Mouse (Mus musculus): Measurements from ENCODE around the gene Grik1.

Grik1 gene

DNA sequence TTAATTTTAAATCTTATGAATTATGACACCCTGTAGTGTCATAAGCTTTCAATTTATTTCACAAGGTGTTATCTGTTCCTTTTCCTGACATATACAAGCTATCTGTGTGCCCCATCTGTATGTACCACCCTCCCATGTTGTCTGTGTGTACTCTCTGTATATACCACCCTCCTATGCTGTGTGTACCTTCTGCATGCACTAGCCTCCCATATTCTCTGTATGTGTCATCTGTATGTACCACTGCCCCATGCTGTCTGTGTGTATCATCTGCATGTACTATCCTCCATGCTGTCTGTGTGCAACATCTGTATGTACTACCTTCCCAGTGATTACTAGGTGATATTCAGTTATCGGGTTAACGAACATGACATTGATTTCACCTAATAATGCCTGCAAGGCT lies 148.5 kb downstream of the Grik1 start:
- DNase-seq, result no peak

DNA sequence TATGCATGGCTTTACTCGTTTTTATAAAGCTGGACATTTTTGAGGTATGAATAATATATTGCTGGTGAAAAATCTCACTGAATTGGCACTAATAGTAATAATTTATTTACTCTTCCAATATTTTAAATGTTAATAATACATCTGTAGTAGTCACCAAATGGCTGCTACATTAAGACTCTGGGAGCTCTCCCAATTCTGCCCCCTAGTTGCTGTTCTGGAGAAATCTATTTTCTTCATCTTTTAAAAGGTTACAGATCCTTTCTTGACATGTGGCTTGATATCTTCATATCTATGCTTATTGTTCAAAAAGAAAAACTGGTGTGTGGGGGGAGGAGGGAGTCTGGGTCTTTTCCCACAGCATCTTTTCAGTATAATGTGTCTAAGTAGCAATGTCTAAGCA lies 151.2 kb downstream of the Grik1 start:
- DNase-seq, result no peak

DNA sequence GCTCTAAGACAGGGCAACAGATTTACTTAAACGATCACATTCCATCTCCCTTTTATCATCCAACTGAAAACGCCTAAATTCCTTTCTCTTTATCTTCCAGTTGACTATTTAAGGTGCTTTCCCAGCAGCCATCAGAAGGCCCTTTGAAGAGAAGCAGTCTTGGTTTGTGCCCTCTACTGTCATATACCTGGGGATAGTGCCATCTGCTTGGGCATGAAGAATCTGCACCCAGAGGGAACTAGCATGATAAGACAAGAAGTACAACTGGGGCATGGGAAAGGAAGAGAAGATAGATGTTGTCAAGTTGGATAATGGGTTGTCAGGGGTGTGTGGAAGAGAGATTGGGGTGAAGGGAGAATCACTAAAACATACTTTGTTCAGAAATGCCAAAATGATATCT lies 157.1 kb downstream of the Grik1 start:
- DNase-seq, result no peak

DNA sequence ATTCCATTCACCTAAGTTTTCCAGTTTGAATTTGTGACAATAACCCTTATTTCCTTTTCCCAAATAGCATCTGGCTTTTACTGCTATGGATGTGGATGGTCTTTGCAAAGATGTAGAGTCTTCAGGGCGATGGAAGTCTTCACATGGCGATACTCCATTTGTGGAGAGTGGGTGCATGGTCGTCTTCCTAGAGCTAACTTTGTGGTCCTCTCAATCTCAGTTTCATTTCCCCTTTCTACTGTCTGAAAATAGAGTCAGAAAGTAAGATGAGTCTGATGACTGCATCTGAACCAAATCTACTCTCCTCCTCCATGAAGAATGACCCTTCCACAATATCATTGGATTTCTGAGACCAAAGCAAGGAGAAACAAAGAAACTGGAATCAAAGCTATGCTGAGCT lies 159.0 kb downstream of the Grik1 start:
- no peak for DNase-seq

DNA sequence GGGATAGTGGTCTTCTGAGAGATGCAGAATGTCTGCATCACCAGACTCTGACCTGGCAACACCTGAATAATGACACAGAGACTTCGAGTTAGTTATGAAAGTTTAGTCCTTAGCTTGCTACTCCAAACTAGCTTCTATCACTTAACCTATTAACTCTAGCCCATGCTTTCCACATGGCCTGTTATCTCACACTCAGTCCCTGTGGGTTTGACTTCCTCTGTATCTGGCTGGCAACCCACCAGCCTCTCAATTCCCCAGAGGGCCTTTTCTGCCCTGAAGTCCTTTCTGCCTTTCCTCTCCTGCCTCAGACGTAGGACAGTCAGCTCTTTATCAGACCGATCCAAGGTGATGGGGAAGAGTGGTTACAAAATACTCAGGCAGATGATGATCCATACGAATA lies 165.0 kb downstream of the Grik1 start:
- DNase-seq, result no peak

DNA sequence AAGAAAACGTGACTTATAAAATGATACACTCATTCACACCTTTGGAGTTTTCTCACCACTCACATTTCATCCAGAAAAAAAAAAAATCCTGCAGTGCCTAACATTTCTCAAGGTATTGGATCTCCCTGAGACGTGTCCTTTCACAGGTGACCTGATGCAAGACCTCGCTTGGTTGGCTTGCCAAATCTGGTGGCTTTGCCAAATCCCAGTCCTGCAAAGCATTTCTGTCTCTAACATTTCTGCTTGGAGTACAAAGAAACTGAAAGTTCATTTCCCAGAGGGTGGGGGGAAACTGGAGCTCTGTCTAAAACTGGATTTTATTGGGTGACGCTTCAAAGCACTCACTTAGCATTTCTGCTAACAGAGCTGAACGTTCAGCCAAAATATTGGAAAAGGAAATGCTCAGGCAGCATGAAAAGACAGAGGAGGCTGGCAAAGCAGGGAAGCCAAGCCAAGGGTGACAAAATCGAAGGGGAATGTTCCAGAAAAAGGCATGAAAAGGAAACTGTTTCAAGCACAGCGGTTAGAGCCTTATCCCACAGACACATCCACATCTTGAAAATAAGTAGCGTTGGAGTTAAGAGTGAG lies 177.4 kb downstream of the Grik1 start:
- DNase-seq, result peak; percentile 75 to 76

DNA sequence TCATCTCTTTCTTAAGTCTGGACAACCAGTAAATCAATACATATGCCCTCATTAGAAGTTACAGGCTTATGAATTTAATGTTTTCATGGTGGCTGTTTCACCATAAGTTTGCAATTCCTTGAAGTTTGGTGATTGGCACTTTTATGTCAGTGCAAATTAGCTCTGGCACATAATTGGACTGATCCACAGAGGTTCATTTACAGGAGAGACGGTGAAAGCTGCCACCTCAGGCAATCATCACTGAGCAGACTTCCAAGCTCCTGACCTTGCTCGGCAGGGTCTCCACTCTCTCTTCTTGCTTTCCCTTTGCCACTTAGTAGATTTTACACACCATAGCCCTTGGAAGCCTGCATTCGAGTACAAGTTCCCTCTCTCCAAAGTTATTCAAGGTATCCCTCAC lies 178.6 kb downstream of the Grik1 start:
- no peak for DNase-seq

DNA sequence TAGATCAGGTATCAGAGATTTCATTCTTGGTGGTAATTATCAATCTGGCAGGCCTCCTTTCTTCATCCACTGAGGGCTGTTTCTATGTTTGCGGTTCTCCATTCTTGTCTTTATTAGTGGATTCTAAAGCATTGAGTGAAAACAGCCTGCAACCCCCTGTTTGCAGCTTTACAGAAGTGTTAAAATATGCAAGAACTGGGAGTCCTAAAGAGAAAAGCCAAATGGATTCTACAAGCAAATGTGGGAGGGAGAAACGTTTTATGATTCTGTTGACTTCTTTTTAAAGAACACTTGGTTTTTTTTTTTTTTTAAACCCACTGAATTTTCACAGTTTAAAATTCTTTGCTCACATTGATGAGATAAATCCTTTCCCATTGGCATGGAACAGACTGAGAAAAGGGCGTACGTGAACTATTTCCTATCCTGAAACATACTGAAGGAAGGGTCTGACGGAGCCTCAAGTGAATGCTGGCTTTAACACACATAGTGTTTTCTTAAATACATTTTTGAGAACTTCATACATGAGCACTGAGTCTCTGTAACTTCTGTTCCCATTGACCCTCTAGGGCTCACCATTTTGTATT lies 195.8 kb downstream of the Grik1 start:
- no peak for DNase-seq

DNA sequence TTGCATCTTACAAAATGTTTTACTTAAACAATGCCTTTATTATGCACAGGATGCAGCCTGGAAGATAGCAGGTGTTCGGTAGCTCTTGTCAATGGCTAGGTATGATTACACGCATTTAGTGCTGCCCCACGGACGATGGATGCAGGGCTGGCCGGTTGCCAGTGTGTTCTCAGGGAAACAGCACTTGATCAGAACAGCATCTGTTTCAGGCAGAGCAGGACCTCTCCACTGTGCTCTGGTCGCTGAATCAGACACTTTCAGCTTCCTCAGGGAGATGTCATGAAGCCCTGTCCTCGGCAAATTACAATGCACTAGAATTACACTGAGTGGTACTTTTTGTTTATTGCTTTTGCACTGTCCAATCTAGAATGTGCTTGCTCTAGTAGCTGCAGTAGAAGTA lies 202.8 kb downstream of the Grik1 start:
- DNase-seq, result peak; percentile 66 to 71

DNA sequence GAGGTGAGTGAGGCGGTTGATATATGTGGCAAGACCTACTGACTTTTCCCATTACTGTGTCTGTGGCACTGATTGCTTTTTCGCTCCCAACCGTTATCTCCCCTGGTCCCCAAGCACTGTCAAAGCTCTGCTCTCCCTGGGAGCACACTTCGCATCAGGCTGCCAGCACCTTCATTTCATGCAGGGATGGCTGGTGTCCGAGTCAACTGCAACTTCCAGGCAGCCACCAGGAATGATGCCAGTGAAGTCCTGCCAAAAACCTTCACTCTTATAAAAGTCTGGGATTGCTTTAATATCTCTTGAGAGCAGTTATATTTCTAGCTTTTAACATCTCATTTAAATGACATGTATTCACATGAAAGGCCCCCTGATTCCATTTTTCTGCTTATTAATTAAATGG lies 215.3 kb downstream of the Grik1 start:
- DNase-seq, result peak; percentile 47 to 66

DNA sequence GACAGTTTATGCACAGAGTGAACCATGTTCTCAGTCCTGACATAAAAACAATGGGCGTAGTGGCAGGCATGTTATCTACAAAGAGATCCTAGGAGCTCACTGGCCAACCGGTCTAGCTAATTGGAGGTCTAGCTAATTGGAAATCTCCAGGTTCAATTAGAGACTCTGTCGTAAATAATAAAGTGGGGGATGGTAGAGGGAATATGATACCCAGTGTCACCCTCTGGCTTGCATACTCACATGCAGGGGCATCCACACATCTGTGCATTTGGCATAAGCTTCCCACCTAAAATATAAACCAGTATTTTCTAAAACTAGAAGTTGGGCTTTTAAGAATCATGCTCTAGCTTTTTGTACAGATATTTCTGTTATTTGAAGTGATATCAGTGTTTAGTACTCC lies 229.1 kb downstream of the Grik1 start:
- DNase-seq, result no peak

DNA sequence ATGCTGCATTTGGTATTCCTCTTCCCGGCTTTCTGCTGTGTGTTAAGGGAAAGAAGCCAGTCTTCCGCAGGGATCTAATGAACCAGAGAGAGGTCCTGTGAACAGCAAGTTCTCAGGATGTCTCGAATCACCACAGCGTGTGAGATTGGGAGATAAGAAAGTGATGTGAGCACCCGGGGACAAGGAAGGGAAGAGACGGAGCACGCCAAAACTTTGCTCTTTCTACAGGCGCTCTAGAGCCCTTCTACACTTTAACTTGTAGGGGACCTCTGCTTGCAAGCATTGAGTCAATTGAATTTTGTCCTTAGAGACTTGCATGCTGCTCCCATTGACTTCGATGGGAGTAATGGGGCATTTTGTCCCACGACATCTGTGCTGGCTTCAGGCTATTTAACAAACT lies 241.9 kb downstream of the Grik1 start:
- no peak for DNase-seq

DNA sequence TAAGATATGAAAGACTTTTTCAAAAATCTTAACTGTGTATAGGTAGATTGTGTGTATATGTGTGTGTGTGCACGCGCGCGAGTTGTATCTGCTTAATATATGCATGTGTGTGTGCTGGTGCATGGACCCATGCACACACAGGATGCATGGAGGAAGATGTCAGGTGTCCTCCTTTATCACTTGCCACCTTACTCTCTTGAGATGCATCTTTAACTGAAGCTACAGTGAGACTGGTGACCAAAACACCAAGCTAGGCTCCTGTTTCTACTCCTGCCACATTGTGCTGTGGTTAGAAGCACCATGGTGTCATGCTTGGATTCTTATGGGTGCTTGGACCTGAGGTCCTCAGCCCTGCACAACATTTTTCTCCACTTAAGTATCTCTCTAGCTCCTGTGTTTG lies 245.7 kb downstream of the Grik1 start:
- no peak for DNase-seq

DNA sequence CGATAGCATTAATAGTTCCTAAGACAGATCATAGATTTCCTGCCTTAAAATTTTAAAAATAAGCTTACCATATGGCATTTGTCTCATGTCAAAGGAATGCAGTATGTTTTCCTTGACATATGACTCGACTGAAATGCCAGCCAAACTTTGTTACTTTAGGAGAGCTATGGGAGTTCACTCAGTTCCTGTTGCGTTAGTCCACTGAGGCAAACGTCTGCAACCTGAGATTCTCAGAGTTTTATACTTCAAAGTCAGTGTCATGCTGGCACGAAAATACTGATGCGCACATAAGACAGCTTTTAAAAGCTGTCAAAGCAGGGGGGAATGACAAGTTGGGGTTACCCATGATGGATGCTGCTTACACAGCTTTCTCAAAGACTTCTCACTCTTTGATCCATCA lies 247.6 kb downstream of the Grik1 start:
- DNase-seq, result no peak

DNA sequence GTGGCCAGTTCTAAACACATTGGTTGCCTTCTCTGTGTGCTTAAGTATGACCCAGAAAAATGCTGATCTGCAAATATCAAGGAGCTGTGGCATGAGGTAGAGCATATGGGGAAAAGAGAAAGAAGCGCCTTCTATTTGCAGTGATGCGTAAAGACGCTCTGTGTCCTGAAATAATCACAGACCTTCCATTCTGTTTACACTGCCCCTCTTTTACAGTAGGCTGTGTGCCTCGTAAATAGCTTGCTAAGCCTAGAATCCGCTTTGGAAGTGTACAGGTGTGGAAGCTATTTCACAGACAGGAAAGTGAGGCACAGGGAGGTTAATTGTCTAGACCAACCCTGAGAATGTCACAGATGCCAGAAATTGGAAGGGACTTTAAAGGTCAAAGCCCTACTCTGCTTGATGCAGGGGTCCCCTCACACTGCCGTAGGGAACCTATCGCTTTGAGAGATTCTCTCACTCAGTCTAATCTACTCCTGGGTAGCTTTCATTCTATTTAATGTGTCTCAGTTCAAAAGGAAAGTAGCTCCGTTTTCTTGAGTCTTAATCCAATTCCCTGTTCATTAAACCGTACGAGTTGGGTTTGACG lies 251.5 kb downstream of the Grik1 start:
- DNase-seq, result no peak

DNA sequence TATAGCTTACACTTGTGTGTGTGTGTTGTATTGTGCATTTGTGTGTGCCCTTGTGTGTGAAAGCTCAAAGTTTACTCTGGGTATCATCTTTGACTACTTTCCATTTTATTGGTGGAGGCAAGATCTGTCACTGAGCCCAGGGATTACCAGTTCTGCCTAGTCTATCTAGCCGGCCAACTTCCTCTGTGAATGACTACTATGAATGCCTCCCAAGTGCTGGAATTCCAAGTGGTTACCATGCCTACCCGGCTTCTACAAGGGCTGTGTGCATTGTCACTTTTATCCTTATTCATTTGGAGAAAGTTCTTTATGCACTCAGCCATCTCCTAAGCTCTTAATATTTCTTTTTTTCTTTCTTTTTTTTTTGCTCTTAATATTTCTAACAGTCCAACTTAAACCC lies 301.3 kb downstream of the Grik1 start:
- DNase-seq, result peak in 1 of 2 experiments; percentile 7

DNA sequence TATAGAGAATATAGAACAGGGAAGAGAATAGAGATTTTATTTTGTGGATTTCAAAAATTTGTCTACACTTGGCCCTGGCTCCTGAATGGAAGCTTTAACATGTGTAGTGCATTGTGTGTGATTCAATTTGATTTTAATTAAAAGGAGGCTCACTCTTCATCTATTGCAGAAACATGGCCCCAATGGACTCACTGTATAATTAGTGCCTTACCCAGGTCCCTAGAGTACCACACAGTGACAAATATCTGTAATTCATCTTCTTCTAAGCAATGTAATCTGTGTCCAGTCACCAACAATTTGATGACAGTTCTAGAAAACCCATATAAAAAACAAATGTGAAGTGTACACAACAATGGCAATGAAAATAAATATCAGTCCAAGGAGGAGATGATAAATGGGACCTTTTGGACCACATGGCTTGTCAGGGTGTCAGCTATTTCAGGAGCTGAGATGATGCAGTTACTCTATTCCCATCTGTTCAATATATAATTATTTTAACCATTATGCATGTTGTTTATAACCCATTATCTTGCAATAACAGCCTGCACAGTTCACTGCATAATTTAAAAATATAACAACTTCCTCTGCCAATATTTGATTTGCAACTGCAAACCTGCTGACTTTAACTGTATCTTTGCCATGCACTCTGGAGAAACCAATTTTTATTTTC lies 305.7 kb downstream of the Grik1 start:
- DNase-seq, result no peak

DNA sequence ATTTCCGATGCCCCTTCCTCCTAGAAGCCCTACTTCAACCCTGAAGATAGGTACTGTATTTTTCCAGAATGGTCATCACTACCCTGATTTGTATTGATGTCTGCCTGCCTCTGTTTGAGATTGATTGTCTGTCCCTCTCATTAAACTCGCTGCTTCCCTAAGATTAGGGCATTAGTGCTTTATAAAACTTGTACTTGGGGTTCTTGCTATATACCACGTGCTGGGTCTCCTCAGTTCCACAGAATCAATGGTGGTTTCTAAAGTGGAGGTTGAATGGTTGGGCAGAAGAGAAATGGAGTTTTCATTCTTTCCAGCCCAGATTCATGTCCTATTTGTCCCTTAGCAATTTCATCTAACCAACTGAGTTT lies 316.0 kb downstream of the Grik1 start:
- DNase-seq, result no peak

DNA sequence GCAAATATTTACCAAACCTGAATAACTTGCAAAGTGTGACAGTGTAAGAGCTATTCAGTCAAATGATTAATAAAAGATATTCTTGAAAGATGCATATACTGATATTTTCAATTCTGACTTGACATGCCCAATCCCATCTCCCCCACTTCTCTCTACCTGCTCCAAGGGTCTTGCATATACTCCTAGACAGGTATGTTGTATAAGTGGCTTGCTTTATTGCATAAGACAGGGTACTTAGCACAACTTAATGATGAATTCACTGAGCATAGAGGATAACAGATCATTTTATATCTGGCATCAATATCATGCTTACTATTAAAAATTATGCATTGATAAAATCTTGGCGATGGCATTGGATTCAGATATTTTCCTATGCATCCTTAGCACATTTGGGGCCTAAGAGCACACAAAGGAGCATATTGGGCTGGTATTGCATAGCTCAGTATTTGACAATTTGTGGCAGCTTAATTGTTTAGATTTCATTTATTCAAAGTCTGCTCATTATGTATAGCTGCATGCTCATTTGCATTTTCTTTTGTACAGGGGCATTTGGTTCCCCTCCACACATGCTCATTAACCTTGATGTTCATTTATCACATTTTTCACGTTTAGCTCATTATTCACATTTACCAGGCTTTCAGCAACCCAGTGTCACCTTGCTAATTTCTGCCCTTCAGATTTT lies 316.5 kb downstream of the Grik1 start:
- DNase-seq, result no peak

DNA sequence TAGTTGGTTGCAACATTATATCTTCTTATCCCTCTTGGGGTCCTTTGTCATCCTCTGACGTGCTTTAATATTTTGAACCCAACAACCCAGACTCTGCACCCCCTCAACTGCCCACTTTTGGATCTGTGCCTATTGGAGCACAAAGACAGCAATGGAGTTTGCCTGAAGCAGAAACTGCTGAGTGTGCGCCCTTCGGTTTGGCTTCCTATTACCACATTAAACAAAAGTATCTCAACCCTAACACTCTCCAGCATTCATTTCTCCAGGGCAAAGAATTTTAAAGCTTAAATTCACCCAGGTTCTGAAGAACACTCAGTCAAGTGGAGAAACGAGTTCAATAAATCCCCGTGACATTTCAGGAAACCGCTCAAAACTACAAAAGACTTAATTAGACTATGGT lies 318.2 kb downstream of the Grik1 start:
- no peak for DNase-seq

DNA sequence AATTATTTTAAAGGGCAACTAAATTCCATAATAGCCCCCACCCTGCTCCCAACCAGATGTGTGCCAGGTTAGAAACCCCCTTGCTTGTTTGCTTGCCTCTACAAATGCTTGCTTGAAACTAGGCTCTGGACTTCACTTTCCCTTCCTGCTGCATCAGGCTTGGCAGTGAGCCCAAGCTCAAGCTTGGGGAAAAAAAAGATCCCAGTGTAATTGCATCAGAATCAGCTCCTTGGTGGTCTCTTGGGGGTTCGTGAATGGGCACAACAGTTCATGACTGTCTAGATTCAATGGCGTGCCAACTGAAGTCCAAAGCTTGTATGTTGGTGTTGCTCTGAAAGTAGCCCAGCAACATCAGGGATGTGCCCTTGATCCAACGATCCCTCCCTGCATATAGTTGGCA lies 320.1 kb downstream of the Grik1 start:
- DNase-seq, result peak; percentile 9 to 24

DNA sequence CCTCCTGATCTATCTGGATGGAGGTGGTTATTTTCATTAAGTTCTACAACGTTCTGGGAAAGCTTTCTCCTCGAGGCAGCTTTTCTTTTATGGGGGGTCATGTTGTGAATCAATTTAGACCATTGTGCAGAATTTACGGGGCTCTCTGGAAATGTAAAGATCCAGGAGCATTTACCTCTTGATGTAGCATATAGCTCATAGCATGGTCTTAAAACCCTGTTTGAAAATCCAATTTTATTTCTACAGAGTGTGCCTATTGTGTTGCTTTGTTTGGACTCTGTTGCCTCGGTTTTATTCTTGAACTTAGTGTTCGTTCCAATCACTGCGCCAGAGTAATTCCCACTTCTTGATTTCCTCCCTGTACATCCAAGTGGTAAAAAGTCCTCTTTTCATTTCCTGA lies 328.6 kb downstream of the Grik1 start:
- no peak for DNase-seq

DNA sequence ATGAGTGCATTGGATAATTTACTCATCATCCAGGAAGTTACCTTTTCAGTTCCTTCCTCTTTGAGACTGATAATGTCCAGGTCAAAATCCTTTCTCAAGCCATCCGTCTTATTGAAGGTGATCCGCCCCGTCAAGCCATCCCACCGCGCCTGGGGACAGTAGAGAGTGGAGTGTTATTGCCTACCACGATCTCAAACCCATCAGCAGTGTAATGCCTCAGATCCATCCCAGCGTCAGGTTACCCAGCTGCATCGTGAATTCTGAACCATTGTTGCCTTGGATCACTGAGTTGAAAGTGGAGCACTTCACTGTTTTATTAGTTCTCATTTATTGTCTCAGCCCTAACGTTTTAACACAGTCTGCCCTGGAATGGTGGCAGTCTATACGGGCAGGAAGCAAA lies 332.6 kb downstream of the Grik1 start:
- no peak for DNase-seq

DNA sequence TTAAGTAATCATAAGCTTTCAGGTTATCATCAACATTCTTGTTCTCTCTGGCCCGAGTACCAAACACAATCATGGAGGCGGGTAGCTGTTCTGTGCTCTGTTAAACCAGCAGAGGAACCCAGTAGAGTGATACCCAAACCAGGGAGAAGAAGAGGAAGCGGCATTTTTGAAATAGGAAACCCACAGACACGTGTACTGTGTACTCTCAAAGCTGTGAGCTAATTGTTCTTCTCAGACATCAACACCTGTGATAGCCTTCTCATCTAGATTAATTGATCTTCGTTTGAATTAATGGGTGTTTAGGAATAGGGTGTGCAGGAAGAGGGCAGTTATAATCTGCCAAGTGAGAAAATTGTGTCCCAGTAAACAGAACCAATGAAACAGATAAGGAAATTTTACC lies 333.9 kb downstream of the Grik1 start:
- no peak for DNase-seq

Data from cerebellum, postnatal 10 days (tissue).